Mouse (Mus musculus): ENCODE data around the gene Trim46. TPM values are rescaled to one million over a fixed set of nuclear protein-coding genes. Genes with fewer than 3 reads are reported as not detected.
"Not testable (repeated sequence)": the region's sequence is repeated elsewhere in the genome, so short reads cannot be mapped to it uniquely, and the experiment has no call there.

Gene Trim46
- total RNA-seq, 1 experiment: 3.1 TPM

- no peak overlapping the region for H3K4me3 ChIP-seq (ENCODE audit: insufficient read depth in 1 of 2, low read depth in 1 of 2, low read length in 2 of 2, poor library complexity in 1 of 2, severe bottlenecking in 1 of 2)
- in situ Hi-C loops (cut with MboI; ENCODE audit: low sequenced_read_pairs in 2 of 2, unreplicated experiment in 2 of 2): no loop called here
- H3K9ac ChIP-seq (ENCODE audit: insufficient read depth, low read depth, low read length, poor library complexity, severe bottlenecking): no peak overlapping the region
- TF ChIP-seq ZC3H11A (IDR thresholded peaks at IDR 0.05; ENCODE audit: borderline replicate concordance, low read depth, low read length) (no peak), HCFC1 (IDR thresholded peaks at IDR 0.05; ENCODE audit: borderline replicate concordance, insufficient read depth, low read length) (no peak), ZNF384 (IDR thresholded peaks at IDR 0.05; ENCODE audit: low read depth, low read length) (no peak), MAFK (IDR thresholded peaks at IDR 0.05; ENCODE audit: insufficient read depth, low read depth, low read length) (no peak), CHD2 (IDR thresholded peaks at IDR 0.05; ENCODE audit: low read depth, low read length) (no peak)
- H3K27ac ChIP-seq (ENCODE audit: insufficient read depth, low read depth, low read length, poor library complexity, severe bottlenecking): no peak overlapping the region
- no peaks in the 10 kb centered on the region for H3K9me3 ChIP-seq (ENCODE audit: control insufficient read depth, insufficient read depth, low read depth, low read length)
- peaks cover 6 to 24% of the 10 kb centered on the region in 2 experiments for H3K4me1 ChIP-seq (ENCODE audit: control insufficient read depth in 2 of 2, insufficient read depth in 2 of 2, low read length in 2 of 2, poor library complexity in 1 of 2)
- no peak for DNase-seq (ENCODE audit: low read depth, low spot score)
- H3K36me3 ChIP-seq (ENCODE audit: control insufficient read depth, insufficient read depth, low read length, poor library complexity, severe bottlenecking): peaks cover 16% of the 10 kb centered on the region; the same call in 1 of the 2 replicates
These were observed 24.9 kb downstream of the Trim46 start for GRCm38 (mm10) chr3:89221167-89221566.

- peaks cover 16% of the 10 kb centered on the region; the same call in 1 of the 2 replicates for H3K36me3 ChIP-seq (ENCODE audit: control insufficient read depth, insufficient read depth, low read length, poor library complexity, severe bottlenecking)
- TF ChIP-seq HCFC1 (IDR thresholded peaks at IDR 0.05; ENCODE audit: borderline replicate concordance, insufficient read depth, low read length): no peak
- TF ChIP-seq MAFK (IDR thresholded peaks at IDR 0.05; ENCODE audit: insufficient read depth, low read depth, low read length): no peak
These were observed 26.6 kb downstream of the Trim46 start for GRCm38 (mm10) chr3:89219546-89219945.

GRCm38 (mm10) chr3:89218271-89218670, 27.8 kb downstream of the Trim46 start:
- Histone ChIP-seq H3K9me3 (ENCODE audit: control insufficient read depth, insufficient read depth, low read depth, low read length) (no peaks in the 10 kb centered on the region), H3K4me3 (ENCODE audit: insufficient read depth in 1 of 2, low read depth in 1 of 2, low read length in 2 of 2, poor library complexity in 1 of 2, severe bottlenecking in 1 of 2) (no peak overlapping the region), H3K4me1 (ENCODE audit: control insufficient read depth in 2 of 2, insufficient read depth in 2 of 2, low read length in 2 of 2, poor library complexity in 1 of 2) (peaks cover 0 to 17% of the 10 kb centered on the region in 2 experiments; a peak in 2 of 4 replicates), H3K27ac (ENCODE audit: insufficient read depth, low read depth, low read length, poor library complexity, severe bottlenecking) (no peak overlapping the region), H3K36me3 (ENCODE audit: control insufficient read depth, insufficient read depth, low read length, poor library complexity, severe bottlenecking) (peaks cover 13% of the 10 kb centered on the region; the same call in 1 of the 2 replicates), H3K9ac (ENCODE audit: insufficient read depth, low read depth, low read length, poor library complexity, severe bottlenecking) (no peak overlapping the region)
- DNase-seq (ENCODE audit: low read depth, low spot score): no peak
- in situ Hi-C loops (cut with MboI; ENCODE audit: low sequenced_read_pairs in 2 of 2, unreplicated experiment in 2 of 2): no loop called here
- TF ChIP-seq CHD2 (IDR thresholded peaks at IDR 0.05; ENCODE audit: low read depth, low read length) (no peak), ZNF384 (IDR thresholded peaks at IDR 0.05; ENCODE audit: low read depth, low read length) (no peak), MAFK (IDR thresholded peaks at IDR 0.05; ENCODE audit: insufficient read depth, low read depth, low read length) (no peak), ZC3H11A (IDR thresholded peaks at IDR 0.05; ENCODE audit: borderline replicate concordance, low read depth, low read length) (no peak)

More at GRCm38 (mm10) chr3:89219546-89219945, 26.6 kb downstream of the Trim46 start:
- Histone ChIP-seq H3K4me3 (ENCODE audit: insufficient read depth in 1 of 2, low read depth in 1 of 2, low read length in 2 of 2, poor library complexity in 1 of 2, severe bottlenecking in 1 of 2) (no peak overlapping the region), H3K27ac (ENCODE audit: insufficient read depth, low read depth, low read length, poor library complexity, severe bottlenecking) (no peak overlapping the region), H3K4me1 (ENCODE audit: control insufficient read depth in 2 of 2, insufficient read depth in 2 of 2, low read length in 2 of 2, poor library complexity in 1 of 2) (peaks cover 0 to 23% of the 10 kb centered on the region in 2 experiments; a peak in 3 of 4 replicates), H3K9me3 (ENCODE audit: control insufficient read depth, insufficient read depth, low read depth, low read length) (no peaks in the 10 kb centered on the region), H3K9ac (ENCODE audit: insufficient read depth, low read depth, low read length, poor library complexity, severe bottlenecking) (no peak overlapping the region)
- in situ Hi-C loops (cut with MboI; ENCODE audit: low sequenced_read_pairs in 2 of 2, unreplicated experiment in 2 of 2): no loop called here
- no peak for DNase-seq (ENCODE audit: low read depth, low spot score)

GRCm38 (mm10) chr3:89216407-89216806, 29.7 kb downstream of the Trim46 start:
- H3K9ac ChIP-seq (ENCODE audit: insufficient read depth, low read depth, low read length, poor library complexity, severe bottlenecking); in situ Hi-C loops (cut with MboI; ENCODE audit: low sequenced_read_pairs in 2 of 2, unreplicated experiment in 2 of 2); H3K4me3 ChIP-seq (ENCODE audit: insufficient read depth in 1 of 2, low read depth in 1 of 2, low read length in 2 of 2, poor library complexity in 1 of 2, severe bottlenecking in 1 of 2); DNase-seq (ENCODE audit: low read depth, low spot score); H3K36me3 ChIP-seq (ENCODE audit: control insufficient read depth, insufficient read depth, low read length, poor library complexity, severe bottlenecking); H3K27ac ChIP-seq (ENCODE audit: insufficient read depth, low read depth, low read length, poor library complexity, severe bottlenecking); H3K9me3 ChIP-seq (ENCODE audit: control insufficient read depth, insufficient read depth, low read depth, low read length): not testable (repeated sequence)
- peak; percentile 91 for TF ChIP-seq ZNF384 (IDR thresholded peaks at IDR 0.05; ENCODE audit: low read depth, low read length)
- peaks cover 3 to 17% of the 10 kb centered on the region in 2 experiments; a peak in 2 of 4 replicates for H3K4me1 ChIP-seq (ENCODE audit: control insufficient read depth in 2 of 2, insufficient read depth in 2 of 2, low read length in 2 of 2, poor library complexity in 1 of 2)

GRCm38 (mm10) chr3:89215853-89216252, 30.3 kb downstream of the Trim46 start:
- H3K9me3 ChIP-seq (ENCODE audit: control insufficient read depth, insufficient read depth, low read depth, low read length): no peaks in the 10 kb centered on the region
- H3K27ac ChIP-seq (ENCODE audit: insufficient read depth, low read depth, low read length, poor library complexity, severe bottlenecking): 0 out of 2 replicates have a peak overlapping the region, but pooled peaks have one; percentile 33
- peak overlapping the region; percentile 71; the same call in 1 of the 2 replicates for H3K9ac ChIP-seq (ENCODE audit: insufficient read depth, low read depth, low read length, poor library complexity, severe bottlenecking)
- TF ChIP-seq ZNF384 (IDR thresholded peaks at IDR 0.05; ENCODE audit: low read depth, low read length) (no peak), HCFC1 (IDR thresholded peaks at IDR 0.05; ENCODE audit: borderline replicate concordance, insufficient read depth, low read length) (no peak), CHD2 (IDR thresholded peaks at IDR 0.05; ENCODE audit: low read depth, low read length) (no peak), ZC3H11A (IDR thresholded peaks at IDR 0.05; ENCODE audit: borderline replicate concordance, low read depth, low read length) (no peak), MAFK (IDR thresholded peaks at IDR 0.05; ENCODE audit: insufficient read depth, low read depth, low read length) (no peak)
- peak overlapping the region in 1 of 2 experiments; percentile 55; a peak in 1 of 4 replicates for H3K4me3 ChIP-seq (ENCODE audit: insufficient read depth in 1 of 2, low read depth in 1 of 2, low read length in 2 of 2, poor library complexity in 1 of 2, severe bottlenecking in 1 of 2)
- in situ Hi-C loops (cut with MboI; ENCODE audit: low sequenced_read_pairs in 2 of 2, unreplicated experiment in 2 of 2): no loop called here
- peaks cover 7% of the 10 kb centered on the region; the same call in 1 of the 2 replicates for H3K36me3 ChIP-seq (ENCODE audit: control insufficient read depth, insufficient read depth, low read length, poor library complexity, severe bottlenecking)
- H3K4me1 ChIP-seq (ENCODE audit: control insufficient read depth in 2 of 2, insufficient read depth in 2 of 2, low read length in 2 of 2, poor library complexity in 1 of 2): peaks cover 3 to 17% of the 10 kb centered on the region in 2 experiments; a peak in 2 of 4 replicates
- DNase-seq (ENCODE audit: low read depth, low spot score): peak; percentile 87

Data from ES-E14 (cell line).